Mouse (Mus musculus): Measurements from ENCODE around the gene Exoc3l2. TPM values are rescaled to one million over a fixed set of nuclear protein-coding genes. Genes with fewer than 3 reads are reported as not detected.

The Exoc3l2 gene
- polyA plus RNA-seq, 1 experiment, result 0.01 TPM

DNA sequence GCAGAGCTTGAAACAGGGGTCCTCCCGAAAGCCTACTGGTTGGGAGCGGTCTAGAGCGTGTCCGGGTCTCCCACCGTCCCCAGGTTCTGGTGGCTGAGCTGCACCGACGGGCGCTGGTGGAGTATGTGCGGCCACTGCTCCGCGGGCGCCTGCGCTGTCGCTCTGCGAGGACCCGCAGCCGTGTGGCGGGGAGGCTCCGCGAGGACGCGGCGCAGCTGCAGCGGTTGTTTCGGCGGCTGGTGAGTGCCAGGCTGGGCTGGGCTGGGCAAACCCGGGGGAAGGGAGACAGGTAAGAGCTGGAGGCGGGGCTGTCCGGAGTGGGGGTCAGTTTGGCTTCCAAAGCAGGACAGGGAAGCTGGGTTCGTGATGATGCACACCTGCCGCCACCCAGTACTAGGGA, 26.4 kb downstream of the Exoc3l2 start:
- TF ChIP-seq MYOD1 (IDR thresholded peaks at IDR 0.05; ENCODE audit: control insufficient read depth, insufficient read length, low read depth) (no peak), CTCF (IDR thresholded peaks at IDR 0.05; ENCODE audit: control insufficient read depth, insufficient read depth, insufficient read length) (no peak), USF1 (IDR thresholded peaks at IDR 0.05; ENCODE audit: low read depth) (no peak), CEBPB (IDR thresholded peaks at IDR 0.05; ENCODE audit: low read depth) (no peak), MYOG (IDR thresholded peaks at IDR 0.05; ENCODE audit: control insufficient read depth, extremely low read depth, insufficient read length) (no peak), FOSL1 (IDR thresholded peaks at IDR 0.05; ENCODE audit: insufficient read depth, low read length, poor library complexity, severe bottlenecking) (no peak), MAX (IDR thresholded peaks at IDR 0.05) (no peak)
- H3K79me2 ChIP-seq (ENCODE audit: control insufficient read depth, insufficient read depth), result no peaks in the 10 kb centered on the region
- H3K27me3 ChIP-seq (ENCODE audit: control insufficient read depth, insufficient read depth, insufficient read length), result peaks cover 54% of the 10 kb centered on the region
- no peak overlapping the region for H3K4me3 ChIP-seq (ENCODE audit: insufficient read depth, poor library complexity, severe bottlenecking)
- H3K79me3 ChIP-seq (ENCODE audit: low read depth), result no peaks in the 10 kb centered on the region
- no peak overlapping the region for H3ac ChIP-seq (ENCODE audit: control insufficient read depth, insufficient read length, low read depth)
- H3K36me3 ChIP-seq (ENCODE audit: control insufficient read depth, insufficient read depth), result no peaks in the 10 kb centered on the region

DNA sequence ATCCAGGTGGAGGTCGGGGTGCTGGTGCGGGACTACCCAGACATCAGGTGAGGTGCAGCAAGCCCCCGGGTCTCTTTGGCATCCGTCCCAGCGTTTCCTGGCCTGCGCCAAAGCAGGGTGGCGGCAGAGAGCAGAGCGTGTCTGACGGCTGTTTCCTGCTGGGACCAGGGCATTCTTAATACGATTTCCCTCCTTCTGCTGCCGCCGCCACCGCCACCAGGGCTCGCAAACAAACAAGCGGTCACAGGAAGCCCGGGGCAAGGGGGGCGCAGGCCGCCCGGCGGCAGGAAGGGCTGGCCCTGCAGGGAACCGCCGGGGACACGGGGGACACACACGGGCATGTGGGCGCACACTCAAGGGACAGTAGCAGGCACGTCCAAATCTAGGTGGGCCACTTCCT, 28.6 kb downstream of the Exoc3l2 start:
- Histone ChIP-seq H3K27me3 (ENCODE audit: control insufficient read depth, insufficient read depth, insufficient read length) (peaks cover 67% of the 10 kb centered on the region), H3K79me3 (ENCODE audit: low read depth) (no peaks in the 10 kb centered on the region), H3K79me2 (ENCODE audit: control insufficient read depth, insufficient read depth) (no peaks in the 10 kb centered on the region), H3ac (ENCODE audit: control insufficient read depth, insufficient read length, low read depth) (no peak overlapping the region), H3K36me3 (ENCODE audit: control insufficient read depth, insufficient read depth) (no peaks in the 10 kb centered on the region), H3K4me3 (ENCODE audit: insufficient read depth, poor library complexity, severe bottlenecking) (no peak overlapping the region)
- TF ChIP-seq FOSL1 (IDR thresholded peaks at IDR 0.05; ENCODE audit: insufficient read depth, low read length, poor library complexity, severe bottlenecking), result no peak
- no peak for TF ChIP-seq CTCF (IDR thresholded peaks at IDR 0.05; ENCODE audit: control insufficient read depth, insufficient read depth, insufficient read length)
- no peak for TF ChIP-seq MAX (IDR thresholded peaks at IDR 0.05)
- TF ChIP-seq MYOD1 (IDR thresholded peaks at IDR 0.05; ENCODE audit: control insufficient read depth, insufficient read length, low read depth), result no peak
- TF ChIP-seq CEBPB (IDR thresholded peaks at IDR 0.05; ENCODE audit: low read depth), result no peak
- TF ChIP-seq MYOG (IDR thresholded peaks at IDR 0.05; ENCODE audit: control insufficient read depth, extremely low read depth, insufficient read length), result no peak
- no peak for TF ChIP-seq USF1 (IDR thresholded peaks at IDR 0.05; ENCODE audit: low read depth)

DNA sequence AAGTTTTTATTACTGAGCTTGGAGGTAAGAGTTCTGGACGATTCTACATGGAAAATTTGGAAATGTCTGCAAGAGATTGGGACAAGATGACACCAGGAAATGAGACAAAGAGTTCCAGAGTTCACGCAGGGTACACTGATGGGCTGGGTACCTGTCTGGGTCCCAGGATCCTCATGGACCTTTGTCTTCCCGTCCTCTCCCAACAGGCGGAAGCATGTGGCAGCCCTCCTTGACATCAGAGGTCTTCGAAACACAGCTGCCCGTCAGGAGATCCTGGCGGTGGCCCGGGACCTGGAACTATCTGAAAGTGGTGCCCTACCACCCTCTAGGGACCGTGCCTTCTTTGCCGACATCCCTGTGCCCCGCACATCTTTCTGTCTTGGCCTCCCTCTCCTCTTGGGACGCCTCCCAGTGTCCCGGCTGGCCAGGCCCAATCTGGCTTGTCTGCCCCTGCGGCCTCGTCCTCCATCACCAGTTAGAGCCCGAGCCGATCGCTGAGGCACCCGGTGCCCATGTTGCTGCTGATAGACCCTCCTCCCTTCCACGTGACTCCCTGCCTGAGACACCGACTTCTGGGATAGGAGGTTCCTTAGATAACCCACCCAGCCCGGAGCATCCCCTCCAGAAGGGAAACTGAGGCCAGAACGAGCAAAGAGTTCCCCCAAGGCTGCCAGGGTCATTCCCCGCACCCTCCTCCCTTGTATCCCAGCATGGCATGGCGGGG, 31.8 kb downstream of the Exoc3l2 start:
- H3K4me3 ChIP-seq (ENCODE audit: insufficient read depth, poor library complexity, severe bottlenecking), result no peak overlapping the region
- TF ChIP-seq USF1 (IDR thresholded peaks at IDR 0.05; ENCODE audit: low read depth), result no peak
- no peak for TF ChIP-seq MYOD1 (IDR thresholded peaks at IDR 0.05; ENCODE audit: control insufficient read depth, insufficient read length, low read depth)
- no peak for TF ChIP-seq FOSL1 (IDR thresholded peaks at IDR 0.05; ENCODE audit: insufficient read depth, low read length, poor library complexity, severe bottlenecking)
- no peak for TF ChIP-seq CTCF (IDR thresholded peaks at IDR 0.05; ENCODE audit: control insufficient read depth, insufficient read depth, insufficient read length)
- no peak for TF ChIP-seq MAX (IDR thresholded peaks at IDR 0.05)

DNA sequence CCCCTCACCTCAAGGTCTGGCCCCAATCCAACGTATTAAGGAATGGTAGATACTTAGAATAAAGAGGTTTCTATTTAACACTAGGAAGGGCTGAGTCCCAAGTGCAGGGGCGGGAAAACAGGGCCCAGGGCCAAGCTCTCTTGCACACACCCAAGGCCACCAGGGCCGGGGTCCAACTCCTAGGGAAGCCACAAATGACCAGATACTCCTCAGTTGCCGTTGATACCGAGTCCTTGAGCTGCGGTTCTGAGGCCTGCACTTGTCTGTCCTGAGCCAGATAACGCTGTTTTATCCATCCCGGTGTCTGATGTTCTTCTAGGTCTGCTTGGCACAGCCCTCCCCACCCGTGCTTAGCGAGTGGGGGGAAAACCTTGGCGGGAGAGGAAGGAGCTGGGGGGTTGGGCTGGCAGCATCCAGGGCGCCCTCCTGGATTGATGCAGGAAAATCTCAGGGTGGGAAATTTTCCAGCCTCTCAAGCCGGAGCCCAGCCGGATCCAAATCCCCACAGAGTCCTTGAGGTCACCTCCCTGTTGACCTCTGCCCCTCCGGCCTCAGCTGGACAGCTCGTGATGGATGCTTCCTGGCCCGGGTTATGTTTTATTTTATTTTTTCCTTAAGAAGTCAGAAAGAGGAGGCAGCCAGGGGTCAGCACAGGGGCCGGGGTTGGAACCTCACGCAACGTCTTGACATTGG, 32.5 kb downstream of the Exoc3l2 start:
- H3K27me3 ChIP-seq (ENCODE audit: control insufficient read depth, insufficient read depth, insufficient read length), result peaks cover 44% of the 10 kb centered on the region
- H3K36me3 ChIP-seq (ENCODE audit: control insufficient read depth, insufficient read depth), result no peaks in the 10 kb centered on the region
- no peak overlapping the region for H3K4me3 ChIP-seq (ENCODE audit: insufficient read depth, poor library complexity, severe bottlenecking)
- H3K79me2 ChIP-seq (ENCODE audit: control insufficient read depth, insufficient read depth), result no peaks in the 10 kb centered on the region
- no peaks in the 10 kb centered on the region for H3K79me3 ChIP-seq (ENCODE audit: low read depth)
- TF ChIP-seq MAX (IDR thresholded peaks at IDR 0.05) (no peak), MYOG (IDR thresholded peaks at IDR 0.05; ENCODE audit: control insufficient read depth, extremely low read depth, insufficient read length) (no peak), MYOD1 (IDR thresholded peaks at IDR 0.05; ENCODE audit: control insufficient read depth, insufficient read length, low read depth) (no peak), CEBPB (IDR thresholded peaks at IDR 0.05; ENCODE audit: low read depth) (no peak), FOSL1 (IDR thresholded peaks at IDR 0.05; ENCODE audit: insufficient read depth, low read length, poor library complexity, severe bottlenecking) (no peak), CTCF (IDR thresholded peaks at IDR 0.05; ENCODE audit: control insufficient read depth, insufficient read depth, insufficient read length) (no peak), USF1 (IDR thresholded peaks at IDR 0.05; ENCODE audit: low read depth) (no peak)
- H3ac ChIP-seq (ENCODE audit: control insufficient read depth, insufficient read length, low read depth), result no peak overlapping the region

More for the DNA sequence above, 31.8 kb downstream of the Exoc3l2 start:
- no peaks in the 10 kb centered on the region for H3K36me3 ChIP-seq (ENCODE audit: control insufficient read depth, insufficient read depth)
- no peaks in the 10 kb centered on the region for H3K79me2 ChIP-seq (ENCODE audit: control insufficient read depth, insufficient read depth)
- no peaks in the 10 kb centered on the region for H3K79me3 ChIP-seq (ENCODE audit: low read depth)
- peaks cover 45% of the 10 kb centered on the region for H3K27me3 ChIP-seq (ENCODE audit: control insufficient read depth, insufficient read depth, insufficient read length)
- H3ac ChIP-seq (ENCODE audit: control insufficient read depth, insufficient read length, low read depth), result no peak overlapping the region

DNA sequence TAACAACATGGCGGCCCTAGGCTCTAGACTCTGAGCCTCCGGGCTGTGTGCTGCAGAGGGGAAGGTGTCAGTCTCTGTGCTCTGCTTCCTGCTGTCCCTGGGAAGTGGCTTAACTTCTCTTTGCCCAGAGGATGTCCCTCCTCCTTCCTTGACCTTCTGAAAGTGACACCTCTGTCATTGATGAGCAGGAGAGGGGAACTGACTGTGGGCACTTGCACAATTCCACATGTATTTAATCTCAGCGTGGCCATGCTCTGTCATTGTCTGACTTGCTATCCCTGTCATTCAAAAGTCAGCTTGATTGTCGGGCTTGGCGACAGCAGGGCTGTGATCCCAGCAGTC, 33.1 kb downstream of the Exoc3l2 start:
- Histone ChIP-seq H3K79me3 (ENCODE audit: low read depth) (no peaks in the 10 kb centered on the region), H3ac (ENCODE audit: control insufficient read depth, insufficient read length, low read depth) (no peak overlapping the region), H3K27me3 (ENCODE audit: control insufficient read depth, insufficient read depth, insufficient read length) (peaks cover 41% of the 10 kb centered on the region), H3K79me2 (ENCODE audit: control insufficient read depth, insufficient read depth) (no peaks in the 10 kb centered on the region), H3K36me3 (ENCODE audit: control insufficient read depth, insufficient read depth) (no peaks in the 10 kb centered on the region), H3K4me3 (ENCODE audit: insufficient read depth, poor library complexity, severe bottlenecking) (no peak overlapping the region)
- TF ChIP-seq MYOD1 (IDR thresholded peaks at IDR 0.05; ENCODE audit: control insufficient read depth, insufficient read length, low read depth) (no peak), USF1 (IDR thresholded peaks at IDR 0.05; ENCODE audit: low read depth) (no peak), MAX (IDR thresholded peaks at IDR 0.05) (no peak), FOSL1 (IDR thresholded peaks at IDR 0.05; ENCODE audit: insufficient read depth, low read length, poor library complexity, severe bottlenecking) (no peak), CTCF (IDR thresholded peaks at IDR 0.05; ENCODE audit: control insufficient read depth, insufficient read depth, insufficient read length) (no peak), MYOG (IDR thresholded peaks at IDR 0.05; ENCODE audit: control insufficient read depth, extremely low read depth, insufficient read length) (no peak), CEBPB (IDR thresholded peaks at IDR 0.05; ENCODE audit: low read depth) (no peak)
